Mouse (Mus musculus) liver, embryonic 16.5 days (tissue): ENCODE measurements around the gene Mob1a. TPM values are rescaled to one million over a fixed set of nuclear protein-coding genes. Genes with fewer than 3 reads are reported as not detected.
A peak's percentile ranks its signal among the peaks of the same experiment; 100 is the strongest.

Experiments
- ATAC-seq: fragments of 200-750 bp; cut with Nextera tagmentation; 2 replicates; pipeline ENCODE4 v1.8.0; 2017; ENCODE audit warnings: low read depth, mild to moderate bottlenecking, moderate number of reproducible peaks, moderate library complexity
- H3K27ac ChIP-seq: fragments of 300-500 bp; sonication (generic); 2 replicates; pipeline ENCODE4 v1.5.1; 2014; ENCODE audit warnings: mild to moderate bottlenecking, low read length
- H3K27me3 ChIP-seq: fragments of 300-500 bp; sonication (generic); 2 replicates; pipeline ENCODE4 v1.6.1; 2014; ENCODE audit warnings: low read depth, low read length, mixed read lengths; ENCODE audit not compliant: control insufficient read depth, insufficient read depth
- H3K36me3 ChIP-seq: fragments of 300-500 bp; sonication (generic); 2 replicates; pipeline ENCODE4 v1.6.1; 2014; ENCODE audit warnings: mild to moderate bottlenecking; ENCODE audit not compliant: control insufficient read depth, insufficient read depth
- H3K4me1 ChIP-seq: fragments of 300-500 bp; sonication (generic); 2 replicates; pipeline ENCODE4 v1.6.1; 2014; ENCODE audit warnings: low read depth, low read length, mixed read lengths; ENCODE audit not compliant: control insufficient read depth
- H3K4me2 ChIP-seq: fragments of 300-500 bp; sonication (generic); 2 replicates; pipeline ENCODE4 v1.6.1; 2014; ENCODE audit warnings: low read depth, low read length, mixed read lengths
- H3K4me3 ChIP-seq: fragments of 300-500 bp; sonication (generic); 2 replicates; pipeline ENCODE4 v1.5.1; 2014; ENCODE audit warnings: low read depth, mild to moderate bottlenecking, low read length
- H3K9ac ChIP-seq: fragments of 300-500 bp; sonication (generic); 2 replicates; pipeline ENCODE4 v1.6.1; 2014; ENCODE audit warnings: low read depth, low read length
- H3K9me3 ChIP-seq: fragments of 300-500 bp; sonication (generic); replicated peaks from 2 replicates; pipeline ENCODE4 v1.6.1; 2016; ENCODE audit warnings: low read length; ENCODE audit not compliant: control insufficient read depth
- WGBS: fragments of 180-500 bp; shearing (Covaris S2); extraction: QIAGEN DNeasy Blood & Tissue Kit; methylation state at CpG from one replicate; pipeline ENCODE4 v1.1.7; 2014; ENCODE audit not compliant: insufficient replicate concordance; 5-methylcytosine and 5-hydroxymethylcytosine counted together
- polyA plus RNA-seq: library from polyadenylated mRNA; unstranded; fragments of >200 nt; fragmentation: Nextera tagmentation; extraction: Ambion mirVana; gene quantifications from 2 replicates; pipeline ENCODE4 v1.2.1, GENCODE M21; 2015

Gene Mob1a
- polyA plus RNA-seq, 1 experiment from 2014 or later = 32.0 TPM

DNA sequence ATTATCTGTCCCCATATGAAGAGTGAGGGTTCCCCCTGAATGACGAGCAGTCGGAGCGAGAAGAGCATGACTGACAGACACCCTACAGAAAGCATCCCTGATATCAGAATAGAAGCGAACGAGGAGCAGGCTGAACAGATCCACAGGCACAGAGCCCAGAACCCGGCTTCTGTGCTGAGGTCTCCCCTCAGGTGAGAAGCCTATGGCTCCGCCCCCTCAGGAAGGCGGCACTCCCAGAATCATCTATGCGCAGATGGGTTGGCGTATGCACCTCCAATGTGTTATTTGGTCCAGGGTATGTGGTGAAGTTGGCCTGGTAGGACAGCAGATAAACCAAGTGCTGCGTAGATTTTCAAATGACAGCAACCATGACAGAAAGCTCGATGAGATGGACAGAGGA, 37.3 kb downstream of the Mob1a start:
- Histone ChIP-seq H3K27me3 (no peaks in the 10 kb centered on the region), H3K36me3 (peaks cover 25% of the 10 kb centered on the region), H3K9ac (no peak overlapping the region), H3K4me1 (no peaks in the 10 kb centered on the region; the same call in none of the 2 replicates), H3K9me3 (no peaks in the 10 kb centered on the region), H3K4me3 (no peak overlapping the region), H3K27ac (no peak overlapping the region), H3K4me2 (no peak overlapping the region)
- ATAC-seq = no peak
- WGBS = 83% methylated on average over 12 of the region's 12 CpGs

DNA sequence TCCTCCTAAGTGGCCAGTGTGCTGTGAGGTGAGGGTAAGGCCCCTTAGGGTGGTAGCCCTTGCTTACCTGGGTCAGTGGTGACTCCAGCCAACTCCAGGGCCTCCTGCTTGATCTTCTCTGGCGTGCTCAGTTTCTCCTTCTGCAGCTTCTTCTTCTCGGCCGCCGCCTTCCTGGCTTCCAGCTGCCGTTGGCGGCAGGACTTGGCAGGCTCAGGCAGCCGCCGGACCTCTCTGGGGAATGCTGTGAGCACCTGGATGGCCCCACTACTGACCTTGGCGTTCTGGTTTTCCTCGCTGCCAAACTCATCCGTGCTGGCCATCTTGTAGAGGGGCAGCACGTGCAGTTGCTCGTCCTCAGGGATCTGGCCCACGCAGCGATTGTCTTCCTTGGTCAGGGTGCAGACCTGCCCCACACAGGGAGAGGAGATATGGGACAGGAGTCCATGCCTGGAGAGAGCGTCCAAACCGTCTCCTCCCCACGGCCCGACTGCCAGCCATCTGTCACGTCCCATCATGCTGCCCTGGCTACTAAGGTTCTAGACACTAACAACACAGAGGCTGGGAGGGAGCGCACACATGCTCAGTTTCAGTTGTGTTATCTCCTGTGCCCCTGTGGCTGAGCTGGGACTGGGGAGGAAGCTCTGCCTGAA, 44.6 kb downstream of the Mob1a start:
- Histone ChIP-seq H3K9ac (no peak overlapping the region), H3K4me2 (no peak overlapping the region), H3K9me3 (no peaks in the 10 kb centered on the region), H3K4me3 (no peak overlapping the region), H3K27me3 (no peaks in the 10 kb centered on the region), H3K27ac (no peak overlapping the region), H3K4me1 (no peaks in the 10 kb centered on the region), H3K36me3 (peaks cover 53% of the 10 kb centered on the region)
- no peak for ATAC-seq
- 85% methylated on average over 21 of the region's 21 CpGs for WGBS

DNA sequence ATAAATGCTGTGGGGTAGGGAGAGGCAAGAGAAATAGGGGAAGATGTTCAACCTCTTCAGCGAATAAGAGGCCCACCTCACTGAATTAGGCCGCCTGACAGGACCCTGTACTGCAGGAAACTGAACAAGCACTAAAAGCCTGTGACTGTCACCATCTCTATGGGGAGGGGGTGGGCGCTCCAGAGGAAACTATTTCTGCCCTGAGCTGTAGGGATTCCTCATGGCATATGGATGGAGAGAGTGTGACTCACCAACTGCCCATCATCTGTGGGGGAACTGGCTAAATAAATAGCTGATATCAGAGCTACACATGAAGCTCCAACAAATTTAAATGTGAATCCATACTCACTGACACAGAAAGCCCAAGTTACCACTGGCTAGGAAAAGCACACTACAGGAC, 45.5 kb downstream of the Mob1a start:
- ATAC-seq = no peak
- Histone ChIP-seq H3K4me2 (no peak overlapping the region), H3K27me3 (no peaks in the 10 kb centered on the region), H3K9ac (no peak overlapping the region), H3K4me1 (no peaks in the 10 kb centered on the region), H3K4me3 (no peak overlapping the region), H3K27ac (no peak overlapping the region), H3K36me3 (peaks cover 58% of the 10 kb centered on the region), H3K9me3 (no peaks in the 10 kb centered on the region)
- 72% methylated on average over 3 of the region's 3 CpGs for WGBS

DNA sequence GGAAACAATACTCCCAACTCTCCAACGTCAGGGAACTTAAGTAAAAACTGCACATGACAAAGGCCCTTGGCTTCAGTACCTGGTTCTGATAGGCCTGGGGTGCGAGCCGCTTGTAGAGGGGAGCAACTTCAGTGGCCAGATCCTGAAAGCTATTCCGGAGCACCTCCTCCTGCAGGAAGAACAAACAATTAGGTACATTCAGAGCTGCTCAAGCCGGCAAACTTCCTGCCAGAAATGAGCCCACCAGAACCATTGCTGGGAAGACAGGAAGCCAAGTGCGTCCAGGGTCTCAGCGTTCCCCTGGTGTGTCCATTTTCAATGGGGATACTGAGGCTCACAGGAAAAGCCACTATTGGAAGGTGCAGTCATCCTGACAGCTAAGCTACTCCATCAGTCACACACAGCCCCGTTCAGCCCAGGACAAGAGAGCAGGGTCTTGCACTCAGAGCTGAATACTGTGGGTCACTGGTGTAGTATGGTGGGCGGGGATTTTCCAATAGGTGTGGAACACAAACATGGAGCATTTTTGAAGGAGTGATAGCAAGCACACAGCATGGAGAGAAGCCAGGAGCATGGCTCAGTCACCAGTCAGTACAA, 48.0 kb downstream of the Mob1a start:
- Histone ChIP-seq H3K36me3 (peaks cover 64% of the 10 kb centered on the region), H3K4me2 (no peak overlapping the region)
- ATAC-seq = no peak

DNA sequence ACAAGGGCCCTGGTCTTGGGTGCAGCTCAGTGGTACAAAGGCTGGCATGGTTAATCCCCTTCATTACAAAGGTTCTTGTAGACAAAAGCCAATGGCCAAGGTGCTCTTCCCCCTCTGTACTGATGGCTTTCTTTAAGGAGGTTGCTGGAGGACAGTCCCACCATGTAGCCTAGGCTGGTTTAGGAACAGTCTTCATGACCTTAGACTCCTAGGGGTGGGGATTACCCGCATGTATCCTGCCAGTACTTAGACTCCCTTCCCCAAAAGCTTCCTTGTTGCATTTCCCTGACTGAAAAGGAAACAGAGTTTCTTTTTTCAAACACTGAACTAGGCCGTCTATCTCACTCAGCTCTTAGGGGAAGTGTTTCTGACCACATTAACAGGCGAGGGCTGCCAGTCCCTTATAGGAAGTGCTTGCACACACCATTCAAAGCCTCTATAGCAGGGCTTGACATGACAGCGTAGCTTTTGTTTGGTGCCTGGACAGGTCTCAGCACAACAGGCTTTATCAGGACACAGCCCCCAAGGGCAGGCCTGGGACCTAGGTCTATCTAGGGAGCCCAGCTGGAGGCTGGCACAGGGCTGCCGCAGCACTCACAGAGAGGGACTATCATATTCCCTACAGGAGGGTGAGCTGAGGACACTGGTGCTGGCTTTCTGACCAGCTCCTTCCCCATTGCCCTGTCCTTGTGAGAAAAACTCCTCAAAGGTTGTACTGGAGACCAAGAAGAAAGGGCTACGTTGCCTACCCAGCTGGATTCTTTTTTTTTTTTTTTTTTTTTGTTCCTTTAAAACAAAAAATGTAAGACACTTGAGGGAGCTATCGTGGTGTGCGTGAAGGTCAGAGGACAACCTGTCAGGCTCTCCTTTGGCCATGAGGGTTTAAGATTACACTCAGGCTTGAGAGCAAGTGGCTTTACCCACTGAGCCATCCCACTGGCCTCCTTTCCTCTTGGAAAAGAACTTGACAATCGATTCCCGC, 56.0 kb downstream of the Mob1a start:
- Histone ChIP-seq H3K4me2 (peak overlapping the region; percentile 18; the same call in 1 of the 2 replicates), H3K36me3 (peaks cover 30% of the 10 kb centered on the region)
- 44% methylated on average over 10 of the region's 10 CpGs for WGBS

More for the DNA sequence above, 48.0 kb downstream of the Mob1a start:
- WGBS = 76% methylated on average over 9 of the region's 9 CpGs
- H3K27ac ChIP-seq = no peak overlapping the region
- no peaks in the 10 kb centered on the region for H3K9me3 ChIP-seq
- no peak overlapping the region for H3K4me3 ChIP-seq
- H3K4me1 ChIP-seq = no peaks in the 10 kb centered on the region
- no peak overlapping the region for H3K9ac ChIP-seq
- no peaks in the 10 kb centered on the region for H3K27me3 ChIP-seq

DNA sequence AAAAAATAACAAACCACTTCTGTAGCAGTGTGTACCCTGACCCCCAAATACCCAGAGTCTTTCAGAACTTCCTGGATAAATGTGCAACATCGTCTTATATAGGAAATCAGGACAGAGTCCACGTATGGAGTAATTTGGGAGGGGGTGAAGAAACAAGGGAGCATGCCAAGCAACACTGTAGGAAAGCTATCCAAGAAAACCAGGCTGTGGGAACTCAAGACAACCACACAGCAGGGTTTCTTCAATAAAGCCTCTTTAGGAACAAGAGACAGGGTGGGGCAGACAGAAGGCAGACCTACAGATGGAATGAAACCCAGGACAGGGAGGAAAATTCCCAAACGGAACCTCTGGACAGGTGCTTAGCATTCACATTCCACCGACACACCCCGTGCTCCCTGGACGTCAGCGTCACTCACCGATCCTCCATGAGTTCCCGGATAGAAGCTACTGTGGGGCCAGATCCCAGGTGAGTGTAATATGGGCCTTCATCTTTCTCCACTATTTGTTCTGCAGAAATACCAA, 59.8 kb downstream of the Mob1a start:
- Histone ChIP-seq H3K27ac (no peak overlapping the region), H3K4me3 (no peak overlapping the region), H3K9ac (no peak overlapping the region), H3K4me1 (peaks cover 18% of the 10 kb centered on the region), H3K4me2 (no peak overlapping the region), H3K36me3 (peaks cover 7% of the 10 kb centered on the region; the same call in 1 of the 2 replicates), H3K27me3 (no peaks in the 10 kb centered on the region), H3K9me3 (no peaks in the 10 kb centered on the region)
- ATAC-seq = no peak
- 82% methylated on average over 9 of the region's 9 CpGs for WGBS

More for the DNA sequence above, 56.0 kb downstream of the Mob1a start:
- ATAC-seq = peak; percentile 99
- Histone ChIP-seq H3K27me3 (no peaks in the 10 kb centered on the region), H3K9me3 (no peaks in the 10 kb centered on the region), H3K27ac (peak overlapping the region; percentile 59), H3K4me1 (peaks cover 18% of the 10 kb centered on the region), H3K4me3 (no peak overlapping the region), H3K9ac (no peak overlapping the region)

DNA sequence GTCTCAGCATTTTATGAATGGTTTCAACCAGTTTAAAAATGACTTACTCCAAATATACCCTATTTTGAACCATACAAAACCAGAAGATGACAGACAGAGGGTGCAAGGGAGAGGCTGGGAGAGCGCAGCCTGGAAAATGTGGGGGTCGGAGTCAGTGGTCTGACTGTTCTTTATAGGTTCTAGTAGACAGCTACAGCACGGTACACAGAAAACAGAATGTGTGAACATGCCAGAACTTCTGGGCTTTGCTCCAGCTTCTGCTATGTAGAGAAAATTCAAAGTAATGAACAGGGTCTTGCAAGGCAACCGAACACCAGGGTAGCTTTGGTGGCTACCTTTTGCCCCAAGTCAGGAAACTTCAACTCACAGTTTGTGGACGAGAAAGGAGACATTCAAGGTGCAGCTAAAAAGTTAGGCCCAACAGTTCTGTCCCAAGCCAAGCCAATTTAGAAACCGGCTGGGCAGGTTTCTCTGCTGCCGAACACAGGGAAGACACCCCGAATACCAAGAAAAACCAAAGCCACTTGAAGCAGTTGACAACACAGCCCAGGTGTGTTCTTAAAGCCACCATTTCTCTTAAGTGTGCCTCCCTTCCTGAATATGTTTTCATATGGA, 66.5 kb downstream of the Mob1a start:
- no peak overlapping the region for H3K9ac ChIP-seq
- no peaks in the 10 kb centered on the region for H3K9me3 ChIP-seq
- WGBS = 75% methylated on average over 8 of the region's 8 CpGs
- H3K4me1 ChIP-seq = peaks cover 6% of the 10 kb centered on the region
- H3K27me3 ChIP-seq = no peaks in the 10 kb centered on the region
- no peak overlapping the region for H3K4me2 ChIP-seq
- ATAC-seq = no peak
- peaks cover 9% of the 10 kb centered on the region for H3K36me3 ChIP-seq
- no peak overlapping the region for H3K27ac ChIP-seq
- H3K4me3 ChIP-seq = no peak overlapping the region
